Mouse (Mus musculus): Measurements from ENCODE around the gene Ankrd44.

Ankrd44 gene

DNA sequence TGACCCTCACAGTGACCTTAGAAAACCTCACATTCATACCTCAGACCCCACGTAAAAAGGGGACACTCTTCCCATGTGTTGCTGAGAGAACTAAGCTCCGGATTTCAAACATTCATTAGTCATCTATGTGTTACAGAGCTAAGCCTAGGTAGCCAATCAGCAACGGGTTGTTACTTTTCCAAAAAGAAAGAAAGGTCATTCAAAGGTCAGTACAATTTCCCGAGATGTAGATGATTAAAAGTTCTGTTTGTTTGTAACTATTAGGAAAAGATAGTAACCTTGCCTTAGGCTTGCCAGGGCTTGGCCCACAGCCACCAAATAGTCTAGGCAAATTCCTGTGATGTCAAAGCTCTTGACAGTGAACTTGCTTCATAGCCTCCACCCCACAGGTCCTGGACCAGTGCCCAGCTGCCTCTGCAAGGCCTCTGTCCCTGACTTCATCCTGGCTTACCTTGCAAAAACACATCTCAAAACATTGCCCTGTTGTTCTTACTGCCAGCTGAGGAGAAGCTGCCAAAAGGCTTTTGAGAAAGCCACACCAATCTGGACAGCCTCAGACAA lies 99.7 kb downstream of the Ankrd44 start:
- in situ Hi-C loops (cut with MboI; ENCODE audit: unreplicated experiment in 2 of 2) = no loop called here

DNA sequence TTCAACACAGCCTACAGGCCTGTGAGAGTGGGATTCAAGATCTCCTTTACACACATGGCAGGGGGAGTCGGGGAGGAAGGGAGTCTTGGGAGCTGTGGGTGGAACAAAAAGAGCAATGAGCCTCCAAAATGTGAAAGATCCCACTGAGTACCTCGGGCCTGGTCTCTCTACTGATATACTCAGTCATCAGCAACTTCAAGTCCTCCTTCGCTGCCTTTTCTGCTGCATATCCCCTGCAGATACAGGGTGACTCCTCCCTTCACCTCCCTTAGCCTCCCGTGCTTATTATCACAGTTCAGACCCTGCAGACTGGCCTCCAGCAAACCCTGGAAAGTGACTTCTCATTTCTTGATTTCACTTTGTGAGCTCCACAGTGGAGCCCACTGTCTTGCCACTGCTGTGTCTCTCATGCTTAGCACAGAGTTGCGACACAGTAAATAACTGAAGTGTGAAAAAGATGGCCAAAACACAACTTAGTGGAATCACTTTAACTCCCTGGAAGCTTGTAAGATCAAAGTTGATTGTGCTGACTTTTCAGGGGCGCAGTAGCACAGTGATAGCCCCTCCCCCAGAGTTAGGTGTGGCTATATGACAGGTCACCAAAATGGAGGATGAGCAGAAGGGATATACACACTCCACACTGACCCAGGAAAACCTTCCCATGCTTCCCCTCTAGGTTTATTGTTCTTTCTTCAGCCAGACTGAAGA lies 100.3 kb downstream of the Ankrd44 start:
- in situ Hi-C loops (cut with MboI; ENCODE audit: unreplicated experiment in 2 of 2) = no loop called here

DNA sequence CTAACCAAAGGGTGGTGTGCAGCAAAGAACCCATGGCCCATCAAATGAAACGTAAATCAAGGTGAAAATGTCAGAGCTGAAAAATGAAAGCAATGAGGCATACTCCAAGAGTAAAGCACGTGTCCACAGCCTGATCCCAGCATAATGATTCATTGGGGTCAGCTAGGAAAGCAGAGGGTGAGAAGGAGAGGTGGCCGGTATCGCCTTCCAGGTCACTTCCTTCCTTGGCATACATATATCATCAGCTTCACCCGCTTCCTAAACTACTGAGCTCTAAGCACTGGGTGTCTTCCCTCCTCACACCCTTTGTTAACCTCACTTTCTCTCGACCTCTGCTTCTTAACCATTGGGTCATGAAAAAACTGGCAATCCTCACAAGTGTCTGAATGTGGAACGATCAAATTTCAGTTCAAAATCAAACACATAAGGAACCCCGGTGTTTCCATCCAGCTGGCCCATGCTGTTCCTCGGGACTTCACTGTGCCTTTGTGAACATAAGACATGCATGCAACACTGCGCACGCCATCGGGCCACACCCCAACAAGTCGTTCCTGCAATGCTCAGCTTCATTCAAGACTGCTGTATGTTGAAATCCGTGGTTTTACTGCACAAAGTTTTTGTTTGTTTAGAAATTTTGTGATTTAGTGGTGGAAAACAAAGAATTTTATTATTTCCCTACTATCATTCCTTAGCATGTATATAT lies 101.9 kb downstream of the Ankrd44 start:
- in situ Hi-C loops (cut with MboI; ENCODE audit: unreplicated experiment in 2 of 2) = no loop called here

- in situ Hi-C loops (cut with MboI; ENCODE audit: unreplicated experiment in 2 of 2) = no loop called here
Observed at GRCm38 (mm10) chr1:54821797-54822196, 104.4 kb downstream of the Ankrd44 start.

GRCm38 (mm10) chr1:54815206-54815855 lies 110.9 kb downstream of the Ankrd44 start:
- in situ Hi-C loops (cut with MboI; ENCODE audit: unreplicated experiment in 2 of 2) = no loop called here

DNA sequence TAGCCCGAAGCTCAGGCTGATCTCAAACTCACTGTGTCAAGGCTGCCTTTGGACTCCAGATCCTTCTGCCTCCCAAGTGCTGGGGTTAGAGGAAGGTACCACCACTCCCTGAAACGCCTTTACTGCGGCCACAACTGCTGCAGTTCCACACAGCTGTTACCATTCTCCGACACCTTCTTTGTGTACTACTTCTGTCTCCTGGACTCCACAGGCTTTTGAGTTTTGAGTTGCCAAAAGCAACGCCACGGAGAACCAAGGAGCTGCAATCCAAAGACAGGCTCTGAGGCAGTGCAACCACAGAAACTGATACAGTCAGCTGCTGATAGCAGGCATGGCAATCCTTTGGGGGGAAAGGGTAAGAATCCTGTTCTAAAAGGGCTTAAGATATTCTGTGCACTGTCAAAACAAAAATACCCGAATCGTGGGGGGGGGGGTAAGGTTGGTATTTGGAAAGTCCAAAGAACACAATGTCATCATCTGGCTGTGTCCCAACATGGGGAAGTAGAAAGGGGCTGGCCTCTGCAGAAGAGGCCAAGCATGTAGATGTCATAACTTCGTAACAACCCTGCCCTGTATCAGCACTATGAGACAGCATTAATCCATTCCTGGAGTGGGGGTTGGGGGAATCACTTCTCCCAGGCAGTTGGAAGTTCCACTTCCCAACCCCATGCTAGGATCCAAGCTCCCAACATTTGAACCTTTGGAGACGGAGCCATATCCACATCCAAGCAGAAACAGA lies 116.2 kb downstream of the Ankrd44 start:
- in situ Hi-C loops (cut with MboI; ENCODE audit: unreplicated experiment in 2 of 2) = no loop called here

- in situ Hi-C loops (cut with MboI; ENCODE audit: unreplicated experiment in 2 of 2) = no loop called here
Observed at GRCm38 (mm10) chr1:54809098-54809490, 117.1 kb downstream of the Ankrd44 start.

DNA sequence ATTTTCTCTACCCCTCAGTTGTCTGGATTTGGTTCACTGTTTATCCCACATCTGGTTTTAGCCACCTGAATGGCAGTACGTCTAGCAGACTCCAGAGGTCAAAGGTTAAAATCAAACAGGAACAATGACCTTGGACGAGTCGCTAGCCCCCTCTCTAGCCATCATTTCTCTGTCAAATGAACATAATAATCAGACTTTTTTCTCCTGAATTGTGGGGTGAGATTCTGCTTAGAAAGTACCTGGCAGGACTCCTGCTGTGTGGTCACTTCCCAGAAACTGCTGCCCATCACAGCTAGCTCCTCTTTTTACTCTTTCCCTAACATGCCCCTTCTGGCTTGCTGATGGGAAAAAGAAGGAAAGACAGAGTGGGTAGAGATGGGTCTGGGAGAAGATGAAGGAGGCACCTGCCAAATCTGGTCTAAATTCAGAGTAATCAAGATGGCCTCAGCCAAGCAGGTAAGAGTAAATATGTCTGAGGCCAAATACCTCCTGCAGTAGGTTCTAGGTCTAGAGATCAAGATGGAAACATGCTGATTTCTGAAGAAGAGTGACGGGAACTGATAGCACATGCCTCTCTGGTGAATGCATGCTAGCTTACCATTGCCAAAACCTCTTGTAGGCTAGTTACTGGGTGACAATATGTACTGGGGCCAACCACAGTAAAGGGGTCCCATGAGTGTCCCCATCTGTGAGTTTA lies 117.6 kb downstream of the Ankrd44 start:
- in situ Hi-C loops (cut with MboI; ENCODE audit: unreplicated experiment in 2 of 2) = no loop called here

DNA sequence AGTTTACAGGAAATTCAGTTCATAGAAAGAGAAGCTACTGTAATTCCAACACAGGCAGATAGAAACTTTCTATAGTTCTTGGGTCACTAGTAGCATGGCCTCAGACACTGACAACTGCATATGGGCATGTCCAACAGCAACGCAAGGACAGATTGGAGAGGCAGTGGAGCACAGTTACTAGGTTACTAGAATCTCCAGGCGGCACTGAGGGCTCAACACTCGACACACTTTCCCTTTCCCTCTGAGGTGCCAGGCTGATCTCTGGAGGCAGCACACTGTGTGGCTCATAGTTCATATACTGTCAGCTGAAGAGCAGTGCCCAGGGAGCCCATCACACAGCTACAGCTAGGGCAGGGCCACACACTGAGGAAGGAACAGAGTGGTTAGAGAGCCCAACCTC lies 118.4 kb downstream of the Ankrd44 start:
- in situ Hi-C loops (cut with MboI; ENCODE audit: unreplicated experiment in 2 of 2) = no loop called here

DNA sequence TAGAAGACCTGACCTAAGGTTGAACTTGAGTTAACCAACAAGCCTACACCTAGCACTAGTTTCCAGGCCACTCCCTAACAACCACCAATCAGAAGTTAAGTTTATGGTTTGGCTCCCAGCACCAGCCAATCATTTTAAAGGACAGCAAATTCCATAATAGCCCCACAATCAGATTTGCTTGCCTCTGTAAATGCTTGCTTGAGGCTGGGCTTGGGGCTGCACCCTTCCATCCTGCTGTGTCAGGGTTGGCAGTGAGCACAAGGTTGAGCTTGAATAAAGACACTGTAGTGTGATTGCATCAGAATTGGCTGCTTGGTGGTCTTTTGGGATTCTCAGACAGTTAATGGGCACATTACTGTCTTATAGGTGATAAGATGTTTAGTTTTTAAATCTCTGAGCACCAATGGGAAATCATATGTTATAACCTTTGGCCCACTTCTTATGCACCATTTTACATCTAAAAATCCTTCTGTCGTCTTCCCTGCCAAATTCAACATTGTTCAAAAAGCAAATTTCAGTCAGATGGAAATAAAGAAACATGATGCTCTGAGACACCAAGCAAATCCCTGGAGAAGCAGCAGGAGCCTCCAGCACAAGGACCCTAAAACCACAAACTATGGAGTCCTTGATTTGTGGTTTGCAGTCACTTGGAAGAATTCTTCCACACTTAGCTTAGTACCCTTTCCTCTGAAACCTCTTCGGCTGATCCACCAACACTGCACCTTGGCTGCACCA lies 119.9 kb downstream of the Ankrd44 start:
- in situ Hi-C loops (cut with MboI; ENCODE audit: unreplicated experiment in 2 of 2) = no loop called here

GRCm38 (mm10) chr1:54804406-54804805 lies 121.8 kb downstream of the Ankrd44 start:
- in situ Hi-C loops (cut with MboI; ENCODE audit: unreplicated experiment in 2 of 2) = no loop called here

DNA sequence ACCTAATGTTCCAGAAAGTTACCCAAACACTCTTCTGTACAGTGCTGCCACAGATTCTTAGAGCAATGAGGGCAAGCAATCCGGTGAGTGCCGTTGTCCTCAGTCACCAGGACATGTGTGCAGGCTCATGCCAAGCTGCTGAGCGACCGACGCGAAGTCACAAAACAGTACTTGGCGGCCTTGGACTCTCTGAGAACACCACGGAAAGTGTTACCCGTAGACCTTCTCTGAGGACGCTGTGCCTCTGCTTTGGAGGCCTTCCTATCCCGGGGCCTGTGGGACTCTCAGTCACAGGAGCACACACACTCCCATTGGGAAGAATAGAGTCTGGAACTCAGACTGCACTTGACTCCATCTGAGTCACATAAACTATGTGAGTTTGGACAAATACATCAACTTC lies 123.5 kb downstream of the Ankrd44 start:
- in situ Hi-C loops (cut with MboI; ENCODE audit: unreplicated experiment in 2 of 2) = no loop called here

DNA sequence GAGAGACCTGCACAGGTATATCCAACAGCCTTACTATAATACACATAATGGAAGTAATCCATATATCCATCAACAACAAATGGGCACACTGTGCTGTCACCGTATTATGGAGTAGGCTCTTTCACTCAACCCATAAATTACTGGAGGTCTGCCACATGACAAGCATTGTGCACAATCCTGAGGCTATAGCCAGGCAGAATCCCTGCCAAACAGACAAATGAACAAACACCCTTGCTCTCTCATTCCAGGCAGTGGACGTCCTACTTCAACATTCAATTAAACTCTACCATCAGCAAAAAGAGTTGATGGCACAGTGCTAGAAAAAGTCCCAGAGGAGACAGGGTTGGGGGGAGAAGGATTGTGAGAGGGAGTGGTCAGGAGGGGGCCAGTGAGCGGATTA lies 124.9 kb downstream of the Ankrd44 start:
- in situ Hi-C loops (cut with MboI; ENCODE audit: unreplicated experiment in 2 of 2) = no loop called here

- in situ Hi-C loops (cut with MboI; ENCODE audit: unreplicated experiment in 2 of 2) = no loop called here
Observed at GRCm38 (mm10) chr1:54799421-54799820, 126.8 kb downstream of the Ankrd44 start.

DNA sequence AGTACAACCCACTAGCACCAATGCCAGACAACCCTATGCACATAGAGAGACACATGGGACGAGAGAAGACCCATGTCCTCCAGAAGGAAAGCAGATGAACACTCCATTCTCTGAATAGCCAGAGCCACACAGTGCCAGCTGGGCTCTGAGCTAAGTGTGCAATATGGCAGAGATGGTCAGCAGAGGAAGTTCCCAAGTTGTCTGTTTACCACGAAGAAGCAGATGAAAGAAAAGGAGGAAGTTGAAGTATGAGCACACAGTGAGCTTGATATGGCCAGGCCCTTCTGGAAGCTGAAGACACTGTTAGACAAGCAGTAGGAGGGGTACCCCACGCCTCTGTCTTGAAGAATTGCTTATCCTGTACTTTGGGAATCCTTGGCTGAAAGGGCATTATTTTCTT lies 127.8 kb downstream of the Ankrd44 start:
- in situ Hi-C loops (cut with MboI; ENCODE audit: unreplicated experiment in 2 of 2) = no loop called here

DNA sequence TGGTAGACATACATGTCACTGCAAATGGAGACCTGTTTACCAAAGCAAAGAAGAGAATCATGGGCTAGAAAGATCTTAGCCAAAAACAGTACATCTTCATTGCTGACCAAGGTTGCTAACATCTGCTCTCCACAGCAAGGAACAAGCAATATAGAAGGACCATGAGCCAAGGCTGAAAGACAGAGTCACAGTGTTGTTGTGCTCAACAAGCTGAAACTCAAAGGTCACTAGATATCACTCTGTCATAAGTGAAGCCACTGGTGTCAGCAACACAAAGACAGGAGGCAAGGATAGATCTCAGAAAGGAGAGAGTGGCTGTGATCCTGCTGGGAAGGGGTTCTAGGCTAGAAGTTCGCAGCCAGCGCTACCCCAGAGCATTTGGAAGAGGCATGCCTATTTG lies 131.5 kb downstream of the Ankrd44 start:
- in situ Hi-C loops (cut with MboI; ENCODE audit: unreplicated experiment in 2 of 2) = no loop called here

DNA sequence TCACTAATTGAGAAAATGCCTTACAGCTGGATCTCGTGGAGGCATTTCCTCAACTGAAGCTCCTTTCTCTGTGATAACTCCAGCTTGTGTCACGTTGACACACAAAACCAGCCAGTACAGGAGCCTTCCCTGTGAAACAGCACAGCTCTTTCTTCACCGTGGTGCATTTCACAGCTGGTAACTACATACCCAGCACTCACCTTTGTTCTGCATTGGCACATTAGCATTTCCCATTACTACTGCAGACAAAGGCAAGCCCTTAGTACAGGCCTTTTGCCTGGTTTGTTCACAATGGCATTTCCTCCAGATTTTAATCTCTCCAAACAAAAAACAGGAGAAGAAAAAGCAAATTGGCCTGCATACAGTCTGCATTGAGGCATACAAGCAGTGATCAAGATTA lies 134.8 kb downstream of the Ankrd44 start:
- in situ Hi-C loops (cut with MboI; ENCODE audit: unreplicated experiment in 2 of 2) = no loop called here

DNA sequence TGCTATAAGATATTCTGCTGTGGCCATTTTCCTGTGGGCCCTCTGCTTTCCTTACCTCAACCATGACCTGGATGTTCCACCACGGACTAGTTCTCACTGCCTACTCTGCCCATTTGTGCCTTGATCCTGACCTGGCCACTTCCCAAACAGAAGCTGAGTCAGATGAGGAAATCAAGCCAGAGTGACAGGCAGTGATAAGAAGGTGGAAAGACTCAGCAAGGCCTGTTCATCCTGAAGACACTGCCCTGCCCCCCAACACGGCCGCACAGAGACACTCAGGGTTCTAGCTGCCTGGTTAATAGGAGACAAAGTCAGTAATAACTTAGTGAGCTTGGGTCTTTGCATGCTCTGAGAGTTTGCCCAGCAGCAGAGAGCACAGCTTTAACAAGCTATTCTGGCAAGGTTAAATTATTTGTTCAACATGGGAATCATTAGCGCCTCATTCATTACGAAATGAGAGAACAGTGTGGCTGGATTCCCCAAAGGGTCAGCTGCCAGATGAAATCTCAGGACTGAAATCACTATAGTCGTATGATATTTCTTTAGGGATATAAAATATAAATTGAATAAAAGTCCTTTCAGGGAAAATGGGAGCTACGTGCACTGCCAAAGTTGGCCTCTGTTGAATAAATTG lies 136.7 kb downstream of the Ankrd44 start:
- in situ Hi-C loops (cut with MboI; ENCODE audit: unreplicated experiment in 2 of 2) = no loop called here

- in situ Hi-C loops (cut with MboI; ENCODE audit: unreplicated experiment in 2 of 2) = no loop called here
Observed at GRCm38 (mm10) chr1:54788337-54788736, 137.8 kb downstream of the Ankrd44 start.

All from v-Abl transformed pro-B cells (cell line).